Mouse (Mus musculus) monocyte, adult 5-6 weeks (primary cell): ENCODE data around the gene Obox5. TPM values are rescaled to one million over a fixed set of nuclear protein-coding genes. Genes with fewer than 3 reads are reported as not detected.
"Not testable (repeated sequence)": the region's sequence is repeated elsewhere in the genome, so short reads cannot be mapped to it uniquely, and the experiment has no call there.

Source experiments
- ATAC-seq: fragments of 153-309, 156-312 bp; replicated peaks from 2 replicates; pipeline ENCODE4 v1.8.0; 2017; ENCODE audit warnings: mild to moderate bottlenecking; ENCODE audit not compliant: low TSS enrichment, insufficient number of reproducible peaks, severe bottlenecking, poor library complexity, low FRiP score
- total RNA-seq: library from RNA; stranded (forward); fragments of 200-1000, 200-491, 200-594 nt; gene quantifications from 3 replicates; pipeline ENCODE4 v1.2.3, GENCODE M21; 2017

The Obox5 gene
- total RNA-seq = not detected in 3 replicates

GRCm38 (mm10) chr7:15749831-15750230, at the start of gene Obox5:
Gene Obox5 (plus strand): TSS chr7:15750131.
- ATAC-seq = not testable (repeated sequence)

GRCm38 (mm10) chr7:15749296-15749695, 635 bp upstream of the Obox5 start:
- ATAC-seq = not testable (repeated sequence)

Other genes starting within 250 kb of the Obox5 start
- gene Obox3, start 110.2 kb upstream of the Obox5 start, total RNA-seq = not detected in 3 replicates
- gene Obox6, start 89.5 kb downstream of the Obox5 start, total RNA-seq = not detected in 3 replicates
- not detected in 3 replicates for gene Crx, start 129.8 kb downstream of the Obox5 start, total RNA-seq
- gene Crxos, start 132.5 kb downstream of the Obox5 start, total RNA-seq = not detected in 3 replicates
- gene Selenow, start 172.3 kb downstream of the Obox5 start, total RNA-seq = 42.8 to 94.2 TPM (median 48.6 TPM) in 3 replicates
- gene Nop53, start 195.9 kb downstream of the Obox5 start, total RNA-seq = 208 to 319 TPM (median 268 TPM) in 3 replicates
- 0.49 TPM in 1 of 3 replicates, not detected in the others for gene Ehd2, start 217.4 kb downstream of the Obox5 start, total RNA-seq